Mouse (Mus musculus): ENCODE results near the gene 9430097D07Rik. TPM values are rescaled to one million over a fixed set of nuclear protein-coding genes. Genes with fewer than 3 reads are reported as not detected.

9430097D07Rik gene
- total and polyA plus RNA-seq, 2 experiments from 2014 or later = 0.45 to 1.0 TPM

DNA sequence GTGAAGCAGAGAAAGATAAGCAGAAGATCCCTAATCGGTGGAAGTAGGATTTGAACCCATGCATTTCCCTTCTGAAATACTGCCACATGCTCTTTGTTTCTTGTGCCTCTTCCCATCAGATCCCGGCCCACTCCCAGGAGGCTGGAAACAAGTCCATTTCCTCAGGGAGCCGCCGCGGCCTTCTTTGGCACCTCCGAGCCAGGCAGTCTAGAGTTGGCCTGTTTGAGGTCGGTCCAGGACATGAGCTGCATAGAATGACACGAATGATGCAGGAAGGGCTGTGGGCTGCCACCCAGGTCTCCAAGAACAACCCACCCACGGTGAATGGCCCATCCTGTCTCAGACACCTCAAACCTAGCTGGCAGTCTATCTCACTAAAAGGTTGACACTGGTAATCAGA, 1.0 kb upstream of the 9430097D07Rik start:
- WGBS = 87% methylated on average over 9 of the region's 9 CpGs
- H3K9me3 ChIP-seq (ENCODE audit: low read length) = no peaks in the 10 kb centered on the region
- no peak overlapping the region for H3K4me3 ChIP-seq (ENCODE audit: low read depth, low read length)
- H3K27me3 ChIP-seq (ENCODE audit: insufficient read depth, low read length) = peaks cover 3% of the 10 kb centered on the region; the same call in 1 of the 2 replicates
- TF ChIP-seq CTCF (IDR thresholded peaks at IDR 0.05; ENCODE audit: low read depth) = no peak
- no peak overlapping the region for H3K4me2 ChIP-seq (ENCODE audit: low read depth)
- H3K36me3 ChIP-seq (ENCODE audit: insufficient read depth) = peaks cover 8% of the 10 kb centered on the region; the same call in 1 of the 2 replicates
- peaks cover 4% of the 10 kb centered on the region for H3K4me1 ChIP-seq (ENCODE audit: insufficient read depth)
- H3K9ac ChIP-seq = no peak overlapping the region
- ATAC-seq (no peak), DNase-seq (no peak)
- no peak overlapping the region for H3K27ac ChIP-seq (ENCODE audit: low read depth, low read length)

DNA sequence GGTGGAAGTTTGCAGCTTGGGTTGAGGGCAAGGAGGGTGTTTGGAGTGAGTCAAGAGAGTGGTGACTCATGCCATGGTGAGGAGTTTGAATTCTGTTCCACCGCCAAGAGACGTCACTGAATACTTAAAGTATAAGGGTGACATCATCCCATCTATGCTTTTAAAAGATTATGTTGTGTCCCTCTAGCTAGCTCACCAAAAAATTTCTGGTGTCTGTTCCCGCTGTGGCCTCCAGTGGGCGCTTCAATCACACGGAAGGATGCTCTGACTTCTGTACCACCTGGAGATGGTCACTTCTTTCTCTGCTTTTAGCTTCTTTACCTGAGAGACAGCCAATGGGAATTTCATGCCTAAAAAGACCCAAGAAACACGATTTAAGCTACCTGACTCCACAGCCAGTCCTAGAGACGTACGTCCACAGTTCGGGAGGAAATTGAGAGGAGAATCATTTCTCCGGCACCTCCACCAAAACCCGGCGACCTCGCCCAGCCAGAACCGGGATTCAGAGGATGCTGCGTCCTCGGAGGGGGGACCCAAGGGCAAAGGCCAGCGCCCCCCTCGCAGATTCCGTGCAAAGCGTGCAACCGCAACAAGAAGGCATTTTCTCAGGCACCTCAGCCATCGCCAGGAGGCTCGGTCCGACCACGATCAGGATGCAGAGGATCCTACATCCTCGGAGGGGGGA, 441 bp downstream of the 9430097D07Rik start:
- Histone ChIP-seq H3K9ac (peak overlapping the region; percentile 67), H3K4me3 (ENCODE audit: low read depth, low read length) (peak overlapping the region; percentile 56), H3K4me2 (ENCODE audit: low read depth) (peak overlapping the region; percentile 99), H3K9me3 (ENCODE audit: low read length) (no peaks in the 10 kb centered on the region), H3K36me3 (ENCODE audit: insufficient read depth) (peaks cover 8% of the 10 kb centered on the region; the same call in 1 of the 2 replicates), H3K27ac (ENCODE audit: low read depth, low read length) (peak overlapping the region; percentile 40; the same call in 1 of the 2 replicates), H3K27me3 (ENCODE audit: insufficient read depth, low read length) (peaks cover 3% of the 10 kb centered on the region; the same call in 1 of the 2 replicates), H3K4me1 (ENCODE audit: insufficient read depth) (peaks cover 7% of the 10 kb centered on the region)
- WGBS = 1% methylated on average over 26 of the region's 26 CpGs
- ATAC-seq = peak; percentile 57
- peak; percentile 83 for DNase-seq
- TF ChIP-seq CTCF (IDR thresholded peaks at IDR 0.05; ENCODE audit: low read depth) = peak; percentile 81

DNA sequence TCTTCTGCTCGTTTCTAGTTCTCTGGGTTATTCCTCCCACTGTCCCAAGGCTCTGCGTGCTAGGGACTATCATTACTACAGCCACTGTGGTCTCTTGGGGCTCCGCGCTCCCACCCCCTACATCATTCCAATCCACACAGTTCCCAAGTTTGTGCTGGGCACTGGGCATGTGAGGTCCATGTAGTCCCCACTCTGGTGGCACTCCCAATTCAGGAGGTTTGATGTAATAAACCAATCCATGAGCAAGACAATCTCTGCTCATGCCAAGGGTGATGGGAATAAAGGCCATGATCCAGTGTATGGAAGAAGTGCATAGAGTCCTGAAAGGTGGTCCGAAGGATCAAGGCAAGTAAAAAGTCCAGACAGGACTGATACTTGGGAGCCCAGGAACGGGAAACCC, 987 bp downstream of the 9430097D07Rik start, which contains the start of gene Pip5kl1:
Gene Pip5kl1 (plus strand): TSS at position 301 of the 400 bp plus-strand sequence.
- TF ChIP-seq CTCF (IDR thresholded peaks at IDR 0.05; ENCODE audit: low read depth) = no peak
- Histone ChIP-seq H3K4me3 (ENCODE audit: low read depth, low read length) (peak within 1 kb of the TSS; percentile 56), H3K9me3 (ENCODE audit: low read length) (no peaks in the 10 kb centered on the region), H3K4me2 (ENCODE audit: low read depth) (peak within 1 kb of the TSS; percentile 99), H3K27ac (ENCODE audit: low read depth, low read length) (peak within 1 kb of the TSS; percentile 40; the same call in 1 of the 2 replicates), H3K4me1 (ENCODE audit: insufficient read depth) (peaks cover 7% of the 10 kb centered on the region), H3K36me3 (ENCODE audit: insufficient read depth) (peaks cover 8% of the 10 kb centered on the region; the same call in 1 of the 2 replicates), H3K9ac (peak within 1 kb of the TSS; percentile 67), H3K27me3 (ENCODE audit: insufficient read depth, low read length) (peaks cover 2% of the 10 kb centered on the region; the same call in 1 of the 2 replicates)
- ATAC-seq = no peak
- no peak for DNase-seq
- WGBS = 81% methylated on average over 6 of the region's 6 CpGs

DNA sequence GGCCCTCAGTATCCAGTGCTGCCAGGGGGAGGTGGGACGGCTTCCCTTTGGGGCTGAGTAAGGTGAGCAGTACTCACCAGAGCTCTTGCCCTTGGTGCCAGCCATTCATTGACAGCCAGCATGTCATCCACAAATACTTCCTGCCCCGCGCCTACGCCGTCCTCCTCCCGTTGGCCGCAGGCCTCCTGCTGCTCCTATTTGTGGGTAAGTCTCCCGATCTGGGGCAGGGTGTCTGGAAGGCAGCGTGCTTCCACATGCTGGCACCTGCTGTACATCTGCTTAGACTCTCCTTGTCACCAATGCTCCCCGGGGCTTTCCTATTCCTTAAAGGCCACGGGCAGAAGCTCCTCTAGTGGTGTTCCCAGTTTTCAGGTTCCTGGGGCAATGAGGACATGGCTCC, 3.3 kb downstream of the 9430097D07Rik start:
- no peaks in the 10 kb centered on the region for H3K27me3 ChIP-seq (ENCODE audit: insufficient read depth, low read length)
- DNase-seq (no peak), ATAC-seq (no peak)
- H3K9me3 ChIP-seq (ENCODE audit: low read length) = no peaks in the 10 kb centered on the region
- H3K36me3 ChIP-seq (ENCODE audit: insufficient read depth) = peaks cover 20% of the 10 kb centered on the region
- no peak overlapping the region for H3K27ac ChIP-seq (ENCODE audit: low read depth, low read length)
- no peak overlapping the region for H3K4me3 ChIP-seq (ENCODE audit: low read depth, low read length)
- H3K9ac ChIP-seq = no peak overlapping the region
- peaks cover 7% of the 10 kb centered on the region for H3K4me1 ChIP-seq (ENCODE audit: insufficient read depth)
- H3K4me2 ChIP-seq (ENCODE audit: low read depth) = no peak overlapping the region
- 95% methylated on average over 11 of the region's 11 CpGs for WGBS
- TF ChIP-seq CTCF (IDR thresholded peaks at IDR 0.05; ENCODE audit: low read depth) = no peak

DNA sequence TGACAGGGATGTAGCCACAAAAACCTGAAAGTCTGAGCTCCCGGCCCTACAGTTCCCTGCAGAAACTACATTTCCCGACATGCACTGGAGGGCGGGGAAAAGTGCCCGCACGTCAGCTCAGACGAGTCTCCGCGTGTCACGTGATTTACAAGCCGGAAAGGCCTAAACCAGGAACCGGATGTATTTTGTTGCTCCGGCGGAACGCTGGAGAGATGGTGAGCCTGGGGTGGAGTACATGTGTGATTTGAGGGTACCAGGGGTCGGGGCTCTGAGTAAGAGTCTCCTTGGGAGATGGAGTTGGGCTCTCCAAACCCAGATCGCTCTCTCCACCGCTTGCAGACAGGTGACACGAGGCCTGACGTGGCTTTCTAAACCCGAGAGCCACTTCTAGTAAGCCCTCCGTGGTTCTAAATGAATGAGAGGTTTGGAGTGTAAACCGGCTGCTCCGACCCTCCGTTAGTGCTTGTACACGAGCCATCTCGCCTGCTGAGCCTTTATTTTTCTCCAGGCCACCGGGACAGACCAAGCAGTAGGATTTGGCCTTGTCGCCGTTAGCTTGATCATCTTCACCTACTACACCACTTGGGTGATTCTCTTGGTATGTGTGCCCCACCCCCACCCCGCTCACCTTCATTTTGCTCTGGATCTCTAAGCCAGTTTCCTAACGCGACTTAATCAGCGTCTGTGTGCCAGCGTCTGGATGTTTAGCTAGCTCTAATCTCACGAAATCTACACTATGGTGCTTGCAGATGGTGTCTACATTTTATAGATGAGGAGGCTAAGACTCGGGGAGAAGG, 4.6 kb downstream of the 9430097D07Rik start, which contains the start of gene Dpm2:
Gene Dpm2 (plus strand): TSS at position 161 of the 797 bp plus-strand sequence.
- Histone ChIP-seq H3K27ac (ENCODE audit: low read depth, low read length) (peak within 1 kb of the TSS; percentile 78), H3K9me3 (ENCODE audit: low read length) (no peaks in the 10 kb centered on the region), H3K27me3 (ENCODE audit: insufficient read depth, low read length) (no peaks in the 10 kb centered on the region), H3K36me3 (ENCODE audit: insufficient read depth) (peaks cover 29% of the 10 kb centered on the region), H3K4me2 (ENCODE audit: low read depth) (peak within 1 kb of the TSS; percentile 88), H3K9ac (peak within 1 kb of the TSS; percentile 77), H3K4me3 (ENCODE audit: low read depth, low read length) (peak within 1 kb of the TSS; percentile 77), H3K4me1 (ENCODE audit: insufficient read depth) (peaks cover 7% of the 10 kb centered on the region)
- ATAC-seq (peak; percentile 87), DNase-seq (peak; percentile 95)
- no peak for TF ChIP-seq CTCF (IDR thresholded peaks at IDR 0.05; ENCODE audit: low read depth)
- WGBS = 2% methylated on average over 36 of the region's 36 CpGs

DNA sequence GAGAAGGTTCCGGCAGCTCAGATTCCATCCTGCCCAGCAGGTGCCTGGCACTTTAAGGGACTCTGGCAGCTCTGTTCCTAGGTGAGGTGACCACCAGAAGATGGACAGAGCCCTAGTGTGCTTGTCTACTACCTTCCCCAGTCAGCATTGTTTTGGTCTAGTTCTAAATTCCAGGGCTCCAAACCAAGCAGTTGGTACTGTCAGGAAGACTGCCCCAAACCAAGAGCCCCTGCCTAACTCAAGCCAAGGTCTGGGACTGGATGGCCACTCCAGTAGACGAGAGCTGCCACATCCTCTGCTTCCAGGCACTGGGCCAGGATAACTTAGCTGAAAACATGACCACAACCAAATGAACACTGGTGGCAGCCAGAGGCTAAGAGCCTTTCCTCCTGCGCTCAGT, 6.5 kb downstream of the 9430097D07Rik start:
- no peaks in the 10 kb centered on the region for H3K9me3 ChIP-seq (ENCODE audit: low read length)
- no peaks in the 10 kb centered on the region for H3K27me3 ChIP-seq (ENCODE audit: insufficient read depth, low read length)
- DNase-seq (no peak), ATAC-seq (no peak)
- TF ChIP-seq CTCF (IDR thresholded peaks at IDR 0.05; ENCODE audit: low read depth) = no peak
- H3K4me3 ChIP-seq (ENCODE audit: low read depth, low read length) = no peak overlapping the region
- H3K4me2 ChIP-seq (ENCODE audit: low read depth) = no peak overlapping the region
- WGBS = 86% methylated on average over 3 of the region's 3 CpGs
- H3K36me3 ChIP-seq (ENCODE audit: insufficient read depth) = peaks cover 42% of the 10 kb centered on the region
- no peak overlapping the region for H3K9ac ChIP-seq
- H3K27ac ChIP-seq (ENCODE audit: low read depth, low read length) = no peak overlapping the region
- H3K4me1 ChIP-seq (ENCODE audit: insufficient read depth) = peaks cover 7% of the 10 kb centered on the region
